Mouse (Mus musculus) mesoderm, embryonic 11.5 days (tissue): Measurements from ENCODE around the gene Srl.

Experiments used
- DNase-seq: peaks from one replicate; pipeline ENCODE4 v3.0.0-alpha.2; 2012; ENCODE audit warnings: low read depth, low spot score

Srl gene

GRCm38 (mm10) chr16:4474040-4474881 lies 67.4 kb downstream of the Srl start:
- peak; percentile 5 for DNase-seq

DNA sequence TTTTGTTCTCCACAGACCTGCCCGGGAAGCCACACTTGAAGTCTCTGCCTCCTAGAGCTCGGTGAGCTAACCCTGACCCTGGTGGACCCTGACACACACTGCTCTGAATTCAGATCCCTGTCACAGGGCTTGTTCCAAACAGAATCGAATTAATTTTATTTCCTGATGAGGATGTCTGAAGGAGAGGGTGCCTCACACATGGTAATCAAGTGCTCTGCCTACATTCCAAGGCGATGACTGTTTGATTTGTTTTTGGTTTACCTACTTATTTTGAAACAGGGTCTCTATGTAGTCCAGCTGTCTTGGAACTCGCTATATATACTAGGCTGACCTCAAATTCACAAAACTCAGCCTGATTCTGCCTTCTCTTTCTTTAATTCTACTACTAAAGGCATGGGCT lies 68.4 kb downstream of the Srl start:
- no peak for DNase-seq

DNA sequence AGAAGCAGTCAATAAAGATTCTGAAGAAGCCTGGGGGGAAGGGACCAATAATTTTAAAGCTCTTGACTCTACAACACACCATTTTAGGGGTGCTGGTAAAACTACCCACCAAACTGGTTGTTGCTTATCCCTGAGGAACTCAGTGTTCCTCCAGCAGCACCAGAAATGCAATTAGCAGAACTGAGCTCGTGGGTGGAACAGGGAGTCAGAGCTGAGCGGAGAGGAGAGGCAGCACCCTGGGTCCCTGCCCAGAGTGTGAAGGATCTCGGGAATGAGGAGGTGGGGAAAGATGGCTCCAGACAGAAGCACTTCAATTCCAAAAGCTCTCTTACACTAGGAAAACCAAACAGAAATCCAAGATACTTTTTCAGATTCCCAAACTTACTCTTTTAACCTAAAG lies 68.9 kb downstream of the Srl start:
- no peak for DNase-seq

DNA sequence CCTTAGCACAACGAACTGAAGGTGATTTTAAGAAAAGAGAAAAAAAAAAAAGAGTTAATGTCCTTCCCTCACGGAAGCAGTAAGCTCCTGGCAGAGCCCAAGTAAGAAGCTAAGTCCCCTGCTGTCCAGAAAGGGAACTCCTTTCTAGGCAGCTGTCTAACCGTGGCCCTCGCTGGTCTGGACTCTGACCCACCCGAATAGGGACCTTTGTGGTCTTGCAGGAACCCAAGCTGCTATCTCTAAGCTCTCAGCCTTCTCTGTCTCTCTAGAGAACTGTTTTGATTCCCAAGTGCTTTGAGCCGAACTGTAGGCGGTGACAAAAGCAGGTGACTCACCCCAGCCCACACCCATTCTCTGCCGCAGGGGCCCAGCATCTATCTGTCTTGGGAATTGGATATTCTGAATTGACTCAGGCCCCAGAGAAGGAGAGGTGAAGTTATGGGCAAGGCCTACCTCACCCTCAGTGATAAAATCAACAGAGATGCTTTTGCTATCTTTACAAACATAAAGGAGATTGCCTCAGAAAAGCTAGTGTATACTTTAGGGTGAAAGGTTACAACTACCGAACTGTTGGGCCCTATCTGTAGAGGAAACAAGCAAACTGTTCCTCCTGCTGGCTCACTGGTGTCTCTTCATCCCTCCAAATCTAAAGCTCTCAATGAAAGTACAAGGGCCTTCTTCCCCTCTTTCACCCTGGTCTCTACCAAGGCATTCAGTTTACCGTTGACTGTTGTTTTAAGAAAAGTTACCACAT lies 71.8 kb downstream of the Srl start:
- DNase-seq: no peak

GRCm38 (mm10) chr16:4464529-4465089 lies 77.0 kb downstream of the Srl start:
- no peak for DNase-seq

- no peak for DNase-seq
These were observed 83.7 kb downstream of the Srl start for GRCm38 (mm10) chr16:4457927-4458326.

- no peak for DNase-seq
These were observed 85.2 kb downstream of the Srl start for GRCm38 (mm10) chr16:4456391-4456790.

DNA sequence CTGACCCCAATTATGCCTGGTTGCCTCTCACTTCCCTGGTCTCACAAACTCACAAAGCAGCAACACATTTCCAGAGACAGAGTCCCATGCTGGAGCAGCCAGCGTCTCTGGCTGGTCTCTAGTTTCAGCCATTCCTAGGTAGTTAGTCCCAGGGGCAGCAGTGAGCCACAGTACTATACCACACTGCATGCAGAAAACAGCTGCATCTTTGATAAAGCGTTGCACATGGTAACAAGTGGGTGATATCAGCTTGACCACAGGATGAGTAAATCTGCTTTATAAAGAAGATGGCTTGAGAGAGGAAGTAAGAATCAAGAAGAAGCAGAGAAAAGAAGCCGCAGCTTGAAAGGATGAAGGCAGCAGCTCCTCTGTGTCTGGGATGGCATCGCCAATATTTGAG lies 85.9 kb downstream of the Srl start:
- no peak for DNase-seq

DNA sequence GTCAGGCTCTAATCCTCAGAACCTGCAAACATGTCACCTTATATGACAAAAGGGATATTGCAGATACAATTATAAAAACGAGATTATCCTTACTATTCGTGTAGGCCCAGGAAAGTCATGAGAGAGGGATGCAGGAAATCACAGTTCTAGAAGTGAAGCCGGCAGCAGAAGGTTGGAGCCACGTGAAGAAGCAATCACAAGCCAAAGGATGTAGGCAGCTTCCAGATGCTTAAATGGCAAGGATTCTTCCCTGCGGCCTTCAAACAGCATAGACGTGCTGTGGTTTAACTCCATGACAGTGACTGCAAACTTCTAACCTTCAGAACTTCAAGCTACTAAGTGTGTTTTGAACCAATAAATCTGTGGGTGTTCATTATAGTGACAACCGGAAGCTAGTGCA lies 87.1 kb downstream of the Srl start:
- no peak for DNase-seq

- DNase-seq: no peak
These were observed 92.2 kb downstream of the Srl start for GRCm38 (mm10) chr16:4449418-4449817.

GRCm38 (mm10) chr16:4448235-4448634 lies 93.4 kb downstream of the Srl start:
- DNase-seq: no peak

- no peak for DNase-seq
These were observed 95.2 kb downstream of the Srl start for GRCm38 (mm10) chr16:4446395-4446794.

DNA sequence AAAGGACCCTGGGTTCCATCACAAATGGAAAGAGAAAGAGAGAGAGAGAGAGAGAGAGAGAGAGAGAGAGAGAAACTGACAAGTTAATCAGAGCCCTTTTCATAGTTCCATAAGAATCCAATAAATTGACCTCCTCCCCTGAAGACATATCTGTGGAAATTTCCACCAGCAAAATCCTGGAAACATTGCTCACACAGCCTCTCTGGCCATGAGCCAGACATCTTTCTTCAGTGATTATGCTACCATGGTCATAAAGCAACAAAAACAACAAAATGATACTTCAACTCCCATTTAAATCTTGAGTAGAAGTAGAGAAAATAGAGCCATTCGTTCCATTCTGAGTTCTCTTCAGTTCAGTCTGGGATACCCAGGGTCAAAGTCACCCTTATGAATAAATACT lies 97.2 kb downstream of the Srl start:
- no peak for DNase-seq

DNA sequence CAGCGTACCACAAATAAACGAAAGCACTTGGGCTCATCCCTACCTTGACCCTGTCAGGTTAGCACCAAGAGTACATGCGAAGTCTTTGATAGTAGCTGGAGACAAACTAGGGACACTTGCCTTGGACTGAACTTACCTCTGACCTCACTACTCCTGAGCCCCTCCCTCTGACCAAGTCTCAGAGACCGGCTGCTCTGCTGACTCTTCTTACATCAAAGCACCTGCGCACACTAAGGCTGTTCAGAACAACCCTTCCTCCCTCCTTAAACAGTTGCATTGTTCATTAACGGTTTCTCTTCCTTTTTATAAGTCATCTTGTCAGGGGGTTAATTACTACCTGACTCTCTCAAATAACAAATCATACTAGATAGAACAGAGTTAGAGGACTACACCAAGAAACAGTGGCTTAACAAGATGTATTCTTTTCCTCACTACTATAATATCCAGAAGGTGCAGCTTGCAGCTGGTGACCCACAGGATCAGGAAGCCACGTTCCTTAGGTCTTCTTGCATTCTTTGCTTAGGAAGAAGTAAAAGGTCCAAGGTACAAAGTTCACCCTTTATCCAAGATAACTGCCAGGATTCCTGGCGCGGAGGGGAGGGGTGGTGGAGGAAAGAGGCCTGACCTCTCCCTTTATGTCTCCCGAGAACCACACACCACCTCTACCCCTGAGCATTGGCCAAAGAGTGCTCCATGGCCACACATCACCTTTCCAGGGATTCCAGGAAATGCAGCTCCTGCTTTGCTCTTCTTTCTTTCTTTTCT lies 102.1 kb downstream of the Srl start:
- DNase-seq: no peak

DNA sequence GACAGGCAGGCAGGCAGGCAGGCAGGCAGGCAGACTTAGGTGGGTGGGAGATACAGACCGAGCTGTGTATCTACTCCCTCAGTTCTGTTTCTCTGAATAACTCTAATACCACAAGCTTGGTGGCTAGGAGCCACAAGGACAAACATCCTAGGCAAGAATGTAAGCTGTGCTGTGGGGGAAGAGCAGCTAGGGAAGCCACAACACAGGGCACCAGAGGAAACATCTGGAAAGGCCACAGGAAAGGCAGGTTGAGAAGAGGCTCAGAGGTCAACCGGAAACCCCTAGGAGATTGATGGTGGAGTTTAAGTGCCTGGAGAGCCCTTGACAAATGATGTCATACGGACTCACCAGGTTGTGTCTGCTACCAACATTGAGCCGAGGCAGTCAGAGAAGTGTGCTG lies 104.9 kb downstream of the Srl start:
- peak; percentile 39 for DNase-seq

DNA sequence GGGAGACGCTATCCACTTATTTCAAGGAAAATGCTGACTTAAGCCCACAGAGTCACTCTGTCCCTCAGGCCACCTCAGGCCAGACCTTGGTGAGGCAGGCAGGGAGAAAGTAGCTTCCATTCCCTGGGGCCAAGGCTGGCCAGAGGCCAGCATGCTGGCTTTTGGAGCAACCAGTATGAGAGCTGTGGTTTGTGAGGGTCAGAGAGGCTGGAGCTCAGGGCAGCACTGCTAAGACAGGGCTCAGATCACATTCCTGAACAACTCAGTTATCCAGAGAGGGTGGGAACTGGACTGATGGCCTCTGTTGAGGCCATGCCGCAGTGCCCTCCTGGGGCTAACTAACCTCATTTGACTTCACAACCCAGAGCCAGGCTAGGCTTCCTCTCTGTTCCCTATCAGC lies 106.2 kb downstream of the Srl start:
- DNase-seq: no peak

GRCm38 (mm10) chr16:4431841-4432240 lies 109.8 kb downstream of the Srl start:
- DNase-seq: no peak

DNA sequence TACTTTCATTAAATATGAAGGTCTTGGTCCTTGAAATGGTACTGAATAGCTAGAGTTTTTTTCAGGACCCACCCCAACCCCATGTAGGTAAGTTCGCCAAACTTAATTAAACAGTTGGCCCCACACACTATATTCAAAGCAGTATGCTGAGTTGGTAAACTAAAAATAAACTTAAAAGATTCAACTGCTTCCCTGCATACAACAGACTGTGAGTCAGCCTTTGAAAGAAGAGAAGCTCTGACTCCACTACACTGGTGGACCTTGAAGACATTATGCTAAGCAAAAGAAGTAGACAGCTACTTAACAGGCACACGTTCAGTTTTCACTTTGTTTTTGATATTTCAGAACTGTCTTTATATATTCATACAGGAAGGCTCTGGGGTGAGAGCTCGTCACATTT lies 110.6 kb downstream of the Srl start:
- no peak for DNase-seq

DNA sequence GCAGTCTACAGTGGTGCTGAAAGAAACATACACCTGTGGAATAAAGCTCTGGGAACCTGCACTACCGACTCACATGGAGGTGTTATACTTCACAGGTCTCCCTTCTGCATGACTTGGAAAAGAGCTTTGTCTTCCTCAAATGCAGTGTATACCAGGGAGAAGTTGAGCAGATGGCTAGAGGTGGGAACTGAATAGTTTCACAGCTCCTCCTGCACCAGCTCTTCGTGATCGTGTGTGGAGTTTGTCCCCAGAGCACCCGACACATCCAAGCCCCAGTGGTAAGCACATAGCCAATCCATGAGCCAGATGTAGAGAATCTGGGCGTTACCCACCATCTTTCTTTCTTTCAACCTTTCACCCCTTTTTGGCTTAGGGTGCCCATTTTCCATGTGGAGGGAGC lies 111.4 kb downstream of the Srl start:
- DNase-seq: no peak
